ENCODE assay signal across 8 mouse cellular contexts in the genomic region with DNA sequence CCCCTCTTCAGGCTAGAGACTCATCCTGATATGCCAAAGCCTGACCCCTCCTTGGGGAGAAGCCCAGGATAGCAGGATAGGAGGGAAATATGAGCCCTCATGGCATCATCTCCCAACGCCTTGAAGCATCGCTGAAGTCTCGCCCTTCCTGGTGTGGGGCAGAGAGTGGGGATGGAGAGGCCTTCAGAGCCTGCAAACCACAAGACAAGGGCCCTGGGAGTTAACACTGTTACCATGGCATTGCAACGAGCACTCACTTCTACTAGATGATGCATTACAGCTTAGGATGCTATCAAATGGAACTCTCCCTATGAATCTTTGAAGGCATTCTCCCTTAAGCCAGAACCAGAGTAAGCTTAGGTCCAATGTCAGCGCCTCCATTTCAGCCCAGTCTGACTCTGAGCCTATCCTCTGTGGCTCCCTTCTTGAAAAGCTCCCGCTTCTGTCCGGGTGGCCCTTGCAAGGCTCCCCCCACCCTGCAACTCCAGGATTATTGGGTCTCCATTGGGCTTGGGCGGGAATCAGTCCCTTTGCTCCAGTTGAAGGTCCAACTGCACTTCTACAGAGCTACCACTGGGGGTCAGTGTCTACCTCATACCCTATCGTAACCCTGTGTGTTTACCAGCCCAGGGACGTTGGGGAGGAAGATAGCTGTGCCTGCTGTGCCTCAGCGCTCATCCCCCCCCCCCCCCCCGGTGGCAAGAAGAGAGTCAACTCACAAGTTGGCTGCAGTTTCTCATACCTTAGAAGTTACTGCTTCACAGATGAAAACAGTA. TPM values are rescaled to one million over a fixed set of nuclear protein-coding genes. Genes with fewer than 3 reads are reported as not detected.
DNase-seq lines count a peak whose midpoint lies in the region; ATAC-seq and TF ChIP-seq lines count a peak whose summit lies in the region.

No protein-coding gene starts in this region.

- H3K4me3 ChIP-seq in CH12.LX (replicated peaks in 1 of 3; ENCODE audit: low read depth in 2 of 3, low read length in 2 of 3, poor library complexity in 1 of 3): peak overlapping the region in 2 of 3 experiments; percentile 8 to 13
- H3K4me3 ChIP-seq in hindbrain, embryonic 16.5 days (ENCODE audit: low read length): no peak overlapping the region

- dilution Hi-C loops in CH12.LX (cut with MboI; ENCODE audit: extremely low pct_ligation_motif_present, extremely low pct_unique_long_range_greater_than_20kb, low sequenced_read_pairs): no loop called here

- no peak overlapping the region for H3K27ac ChIP-seq in CH12.LX (ENCODE audit: insufficient read depth, low read depth)
- no peak overlapping the region for H3K27ac ChIP-seq in hindbrain, embryonic 16.5 days (ENCODE audit: low read depth, low read length)

- WGBS in hindbrain, embryonic 16.5 days: 24% methylated on average over 12 of the region's 12 CpGs

- no peaks in the 10 kb centered on the region for H3K27me3 ChIP-seq in CH12.LX (replicated peaks)
- H3K27me3 ChIP-seq in hindbrain, embryonic 16.5 days (replicated peaks; ENCODE audit: control insufficient read depth, insufficient read depth, low read length): no peaks in the 10 kb centered on the region

- H3K9ac ChIP-seq in CH12.LX (ENCODE audit: insufficient read depth, low read depth): no peak overlapping the region
- H3K9ac ChIP-seq in hindbrain, embryonic 16.5 days (ENCODE audit: low read depth, low read length): no peak overlapping the region

- TF ChIP-seq CTCF in CH12.LX (conservative IDR thresholded peaks at IDR 0.05 in 1 of 2, IDR thresholded peaks at IDR 0.05 in 1 of 2; ENCODE audit: low read depth in 2 of 2, low read length in 2 of 2): peak; percentile 60 to 86; a peak in 3 of 4 replicates

- in situ Hi-C loops in CH12.LX (cut with MboI; ENCODE audit: low pct_ligation_motif_present, low pct_unique_long_range_greater_than_20kb, low sequenced_read_pairs): no loop called here

- no peaks in the 10 kb centered on the region for H3K79me2 ChIP-seq in CH12.LX (replicated peaks; ENCODE audit: control insufficient read depth, extremely low read depth, insufficient read depth, poor library complexity, severe bottlenecking)

- H3K36me3 ChIP-seq in CH12.LX (replicated peaks in 1 of 2; ENCODE audit: control insufficient read depth in 1 of 2, insufficient read depth in 1 of 2, low read length in 1 of 2): no peaks in the 10 kb centered on the region
- H3K36me3 ChIP-seq in hindbrain, embryonic 16.5 days (ENCODE audit: control insufficient read depth, insufficient read depth, low read length): no peaks in the 10 kb centered on the region

- peak; percentile 78 for ATAC-seq in frontal cortex, adult (ENCODE audit: low TSS enrichment)
- ATAC-seq in hindbrain, embryonic 16.5 days: peak; percentile 56; the same call in 1 of the 2 replicates
- ATAC-seq in megakaryocyte, adult 5-6 weeks (ENCODE audit: poor library complexity, severe bottlenecking): peak; percentile 98

- TF ChIP-seq EP300 in CH12.LX (IDR thresholded peaks at IDR 0.05; ENCODE audit: low read length): no peak

- peaks cover 6% of the 10 kb centered on the region for H3K9me3 ChIP-seq in CH12.LX (replicated peaks; ENCODE audit: low read length)
- no peaks in the 10 kb centered on the region for H3K9me3 ChIP-seq in hindbrain, embryonic 16.5 days (ENCODE audit: control insufficient read depth, low read length)

- intact Hi-C loops in left cerebral cortex, postnatal 10 days (cut with DNase I): no loop called here

- TF ChIP-seq RAD21 in CH12.LX (IDR thresholded peaks at IDR 0.05; ENCODE audit: low read depth, low read length): peak; percentile 75

- no peak for TF ChIP-seq POLR2A in CH12.LX (IDR thresholded peaks at IDR 0.05; ENCODE audit: low read depth, low read length)

- DNase-seq in frontal cortex, adult 2 months (ENCODE audit: extremely low spot score in 1 of 2, low spot score in 1 of 2): no peak
- peak; percentile 60 for DNase-seq in CH12.LX (ENCODE audit: extremely low read depth)
- peak; percentile 69 for DNase-seq in embryo, embryonic 11 days
- DNase-seq in thymus, postnatal 4 days: peak; percentile 56
- DNase-seq in left cerebral cortex, postnatal 10 days (ENCODE audit: extremely low spot score in 1 of 2, low spot score in 2 of 2): no peak

- H3K4me2 ChIP-seq in CH12.LX (ENCODE audit: insufficient read depth, low read depth, poor library complexity, severe bottlenecking): peak overlapping the region; percentile 51; the same call in 1 of the 2 replicates
- H3K4me2 ChIP-seq in hindbrain, embryonic 16.5 days (ENCODE audit: low read length): peak overlapping the region; percentile 19; the same call in 1 of the 2 replicates

- H3K4me1 ChIP-seq in CH12.LX (ENCODE audit: control insufficient read depth in 1 of 2, insufficient read depth in 2 of 2): peaks cover 0 to 19% of the 10 kb centered on the region in 2 experiments; a peak in 2 of 4 replicates
- H3K4me1 ChIP-seq in hindbrain, embryonic 16.5 days (ENCODE audit: control insufficient read depth, insufficient read depth, low read depth, low read length): no peaks in the 10 kb centered on the region

TF ChIP-seq in CH12.LX, 34 proteins besides CTCF, POLR2A, EP300 and RAD21:
- TF ChIP-seq SMC3 (IDR thresholded peaks at IDR 0.05; ENCODE audit: low read depth, low read length) (peak; percentile 75), IRF4 (IDR thresholded peaks at IDR 0.05; ENCODE audit: low read depth, low read length) (peak; percentile 25; the same call in 1 of the 2 replicates), ELF1 (IDR thresholded peaks at IDR 0.05; ENCODE audit: low read depth, low read length) (peak; percentile 31; the same call in 1 of the 2 replicates), POLR2AphosphoS2 (IDR thresholded peaks at IDR 0.05; ENCODE audit: low read depth, low read length) (no peak), HCFC1 (IDR thresholded peaks at IDR 0.05; ENCODE audit: low read depth, low read length) (no peak), TBP (conservative IDR thresholded peaks at IDR 0.05; ENCODE audit: low read depth, low read length) (no peak), MAZ (IDR thresholded peaks at IDR 0.05; ENCODE audit: low read depth, low read length) (peak; percentile 48; the same call in 1 of the 2 replicates)

RNA-seq across cellular contexts. Expression of a gene that starts 11.1 kb away (rescaled TPM):
- 141 and 182 TPM in 2 replicates for polyA plus RNA-seq in frontal cortex, adult 2 months (2012; rRNA removed)
- total RNA-seq in CH12.LX (2012; rRNA removed) (not detected in 2 replicates), CH12.LX (2014; rRNA removed) (not detected in 2 replicates)
- not detected in 2 replicates for polyA plus RNA-seq in CH12.LX (2012; ENCODE audit: insufficient read length, low read depth)
- polyA plus RNA-seq in hindbrain, embryonic 16.5 days (2015; fragmentation: Nextera tagmentation; extraction: Ambion mirVana): 17.0 and 19.2 TPM in 2 replicates
- 0.09 and 0.16 TPM in 2 replicates for total RNA-seq in megakaryocyte, adult 5-6 weeks (2015)
- not detected in 2 replicates for total RNA-seq in megakaryocyte, adult 5-6 weeks (2017)
- 100 to 1,000 TPM; 114 to 127 TPM for total RNA-seq in left cerebral cortex, postnatal 10 days (2021)

RNA-seq across cellular contexts. Expression of a gene that starts 21.1 kb away (rescaled TPM):
- polyA plus RNA-seq in frontal cortex, adult 2 months (2012; rRNA removed): 140 and 147 TPM in 2 replicates
- total RNA-seq in CH12.LX (2012; rRNA removed) (63.9 and 69.8 TPM in 2 replicates), CH12.LX (2014; rRNA removed) (69.4 and 78.7 TPM in 2 replicates)
- 66.4 and 68.7 TPM in 2 replicates for polyA plus RNA-seq in CH12.LX (2012; ENCODE audit: insufficient read length, low read depth)
- polyA plus RNA-seq in hindbrain, embryonic 16.5 days (2015; fragmentation: Nextera tagmentation; extraction: Ambion mirVana): 63.7 and 68.3 TPM in 2 replicates
- 91.8 and 94.7 TPM in 2 replicates for total RNA-seq in megakaryocyte, adult 5-6 weeks (2015)
- 157 and 170 TPM in 2 replicates for total RNA-seq in megakaryocyte, adult 5-6 weeks (2017)
- 100 to 1,000 TPM; 146 to 152 TPM for total RNA-seq in left cerebral cortex, postnatal 10 days (2021)

RNA-seq across cellular contexts. Expression of a gene that starts 55.4 kb away (rescaled TPM):
- 16.3 and 17.5 TPM in 2 replicates for polyA plus RNA-seq in frontal cortex, adult 2 months (2012; rRNA removed)
- 189 and 220 TPM in 2 replicates for total RNA-seq in CH12.LX (2012; rRNA removed)
- total RNA-seq in CH12.LX (2014; rRNA removed): 225 and 248 TPM in 2 replicates
- polyA plus RNA-seq in CH12.LX (2012; ENCODE audit: insufficient read length, low read depth): 237 TPM in 2 replicates
- polyA plus RNA-seq in hindbrain, embryonic 16.5 days (2015; fragmentation: Nextera tagmentation; extraction: Ambion mirVana): 5.7 and 6.5 TPM in 2 replicates
- total RNA-seq in megakaryocyte, adult 5-6 weeks (2015): 36.5 and 39.2 TPM in 2 replicates
- total RNA-seq in megakaryocyte, adult 5-6 weeks (2017): 30.4 and 38.4 TPM in 2 replicates
- 10 to 100 TPM in 1 of 2 experiments, 1 to 10 TPM in 1; 9.7 to 11.1 TPM for total RNA-seq in left cerebral cortex, postnatal 10 days (2021)

Comparison
In these comparisons a context has a peak if more than half of its experiments do, and no peak if none do; other contexts are left out.
1. DNase-seq: peak in CH12.LX (single experiment), embryo, embryonic 11 days (single experiment) and thymus, postnatal 4 days (single experiment); none in frontal cortex, adult 2 months (0 of 2) and left cerebral cortex, postnatal 10 days (0 of 2).
2. RNA of a gene that starts 11.1 kb away (total RNA-seq): 114 to 127 TPM in left cerebral cortex, postnatal 10 days; 0.09 to 0.16 TPM in megakaryocyte, adult 5-6 weeks and not detected in CH12.LX; every median in the first group is over 10 times any median in the second.
3. RNA of a gene that starts 55.4 kb away (total RNA-seq): 189 to 248 TPM in CH12.LX; 30.4 to 39.2 TPM in megakaryocyte, adult 5-6 weeks and 9.7 to 11.1 TPM in left cerebral cortex, postnatal 10 days; every median in the first group is over 4 times any median in the second.
4. Peak in every context shown above with its lines, with median percentiles within 50 percentile points of each other: ATAC-seq.